Mouse (Mus musculus) bone marrow, adult 2 months (tissue): ENCODE measurements at regions not wholly inside any gene's neighbourhood (a gene's known extent, or its start where the extent isn't known, plus 50 kb on each side); places are given as distances from the start of the nearest gene placed in this dataset.

Source experiments
- CTCF ChIP-seq: fragments of 200-500 bp; IDR thresholded peaks from 2 replicates; pipeline ENCODE4 v1.5.1; 2011; ENCODE audit warnings: low read length, control low read depth; ENCODE audit not compliant: control insufficient read depth, insufficient read depth
- POLR2A ChIP-seq: fragments of 200-500 bp; IDR thresholded peaks from 2 replicates; pipeline ENCODE4 v1.6.1; 2011; ENCODE audit warnings: low read depth, mild to moderate bottlenecking, control low read depth, low read length, borderline replicate concordance; ENCODE audit not compliant: control insufficient read depth

GRCm38 (mm10) chr14:76624626-76625378 is 68.1 kb upstream of the Serp2 start:
- TF ChIP-seq POLR2A (no peak), CTCF (no peak)
